Mouse (Mus musculus) forebrain, embryonic 15.5 days (tissue): Measurements from ENCODE around the gene Lrmda. TPM values are rescaled to one million over a fixed set of nuclear protein-coding genes. Genes with fewer than 3 reads are reported as not detected.

ENCODE experiments used
- ATAC-seq: fragments of 200-750 bp; cut with Nextera tagmentation; replicated peaks from 2 replicates; pipeline ENCODE4 v1.8.0; 2017; ENCODE audit warnings: mild to moderate bottlenecking, moderate TSS enrichment, moderate library complexity
- H3K27ac ChIP-seq: fragments of 300-500 bp; sonication (generic); replicated peaks from 2 replicates; pipeline ENCODE4 v1.5.1; 2015; ENCODE audit warnings: mild to moderate bottlenecking, inconsistent platforms
- H3K27me3 ChIP-seq: fragments of 300-500 bp; sonication (generic); 2 replicates; pipeline ENCODE4 v1.6.1; 2015; ENCODE audit warnings: inconsistent platforms
- H3K36me3 ChIP-seq: fragments of 300-500 bp; sonication (generic); 2 replicates; pipeline ENCODE4 v1.6.1; 2015; ENCODE audit warnings: mild to moderate bottlenecking, inconsistent platforms
- H3K4me1 ChIP-seq: fragments of 300-500 bp; sonication (generic); 2 replicates; pipeline ENCODE4 v1.6.1; 2015; ENCODE audit warnings: inconsistent platforms
- H3K4me2 ChIP-seq: fragments of 300-500 bp; sonication (generic); replicated peaks from 2 replicates; pipeline ENCODE4 v1.6.1; 2015; ENCODE audit warnings: mild to moderate bottlenecking, inconsistent platforms
- H3K4me3 ChIP-seq: fragments of 300-500 bp; sonication (generic); 2 replicates; pipeline ENCODE4 v1.5.1; 2015; ENCODE audit warnings: mild to moderate bottlenecking, inconsistent platforms
- H3K9ac ChIP-seq: fragments of 300-500 bp; sonication (generic); replicated peaks from 2 replicates; pipeline ENCODE4 v1.6.1; 2015; ENCODE audit warnings: mild to moderate bottlenecking, inconsistent platforms
- H3K9me3 ChIP-seq: fragments of 300-500 bp; sonication (generic); 2 replicates; pipeline ENCODE4 v1.6.1; 2016; ENCODE audit warnings: inconsistent platforms
- WGBS: fragments of 180-500 bp; shearing (Covaris S2); methylation state at CpG from one replicate; pipeline ENCODE4 v1.1.7; 2015; ENCODE audit warnings: mixed read lengths; 5-methylcytosine and 5-hydroxymethylcytosine counted together
- polyA plus RNA-seq: library from polyadenylated mRNA; unstranded; fragments of >200 nt; fragmentation: Nextera tagmentation; extraction: Ambion mirVana; gene quantifications from 2 replicates; pipeline ENCODE4 v1.2.1, GENCODE M21; 2015

The Lrmda gene
- polyA plus RNA-seq, 1 experiment from 2014 or later: 0.15 TPM

- Histone ChIP-seq H3K4me1 (peaks cover 74% of the 10 kb centered on the region), H3K4me2 (peak overlapping the region; percentile 87), H3K36me3 (no peaks in the 10 kb centered on the region), H3K4me3 (peak overlapping the region; percentile 58), H3K27ac (peak overlapping the region; percentile 89), H3K27me3 (peaks cover 69% of the 10 kb centered on the region), H3K9me3 (no peaks in the 10 kb centered on the region), H3K9ac (peak overlapping the region; percentile 59)
- peak; percentile 15 for ATAC-seq
- under 1% methylated on average over 59 of the region's 61 CpGs for WGBS
These were observed 32.5 kb upstream of the Lrmda start for GRCm38 (mm10) chr14:21986733-21987659.

GRCm38 (mm10) chr14:21987660-21988576, 31.6 kb upstream of the Lrmda start:
- ATAC-seq: peak; percentile 76
- H3K36me3 ChIP-seq: no peaks in the 10 kb centered on the region
- H3K27ac ChIP-seq: peak overlapping the region; percentile 89
- H3K9me3 ChIP-seq: no peaks in the 10 kb centered on the region
- peak overlapping the region; percentile 58 for H3K4me3 ChIP-seq
- peak overlapping the region; percentile 59 for H3K9ac ChIP-seq
- peaks cover 65% of the 10 kb centered on the region for H3K4me1 ChIP-seq
- under 1% methylated on average over 73 of the region's 74 CpGs for WGBS
- peak overlapping the region; percentile 87 for H3K4me2 ChIP-seq
- H3K27me3 ChIP-seq: peaks cover 69% of the 10 kb centered on the region

- Histone ChIP-seq H3K9ac (0 out of 2 replicates have a peak overlapping the region, but pooled peaks have one; percentile 17), H3K4me1 (peaks cover 58% of the 10 kb centered on the region), H3K27ac (peak overlapping the region; percentile 89), H3K36me3 (no peaks in the 10 kb centered on the region), H3K27me3 (peaks cover 72% of the 10 kb centered on the region), H3K9me3 (no peaks in the 10 kb centered on the region), H3K4me2 (peak overlapping the region; percentile 87), H3K4me3 (peak overlapping the region; percentile 58)
- ATAC-seq: no peak
- under 1% methylated on average over 26 of the region's 26 CpGs for WGBS
These were observed 30.8 kb upstream of the Lrmda start for GRCm38 (mm10) chr14:21988577-21989290.

GRCm38 (mm10) chr14:21989291-21989913, 30.1 kb upstream of the Lrmda start, which contains the start of gene Zfp503:
TSS of gene Zfp503 (minus strand) at chr14:21989601.
- ATAC-seq: no peak
- Histone ChIP-seq H3K27ac (peak within 1 kb of the TSS; percentile 89), H3K4me3 (peak within 1 kb of the TSS; percentile 58)

GRCm38 (mm10) chr14:21990321-21991021, 29.0 kb upstream of the Lrmda start:
- WGBS: 3% methylated on average over 31 of the region's 31 CpGs
- peaks cover 65% of the 10 kb centered on the region for H3K4me1 ChIP-seq
- H3K27ac ChIP-seq: peak overlapping the region; percentile 89
- H3K36me3 ChIP-seq: no peaks in the 10 kb centered on the region
- peak overlapping the region; percentile 87 for H3K4me2 ChIP-seq
- peaks cover 71% of the 10 kb centered on the region for H3K27me3 ChIP-seq
- no peaks in the 10 kb centered on the region for H3K9me3 ChIP-seq
- H3K9ac ChIP-seq: peak overlapping the region; percentile 28; the same call in 1 of the 2 replicates
- no peak for ATAC-seq
- peak overlapping the region; percentile 58 for H3K4me3 ChIP-seq

More at GRCm38 (mm10) chr14:21989291-21989913, 30.1 kb upstream of the Lrmda start, which contains the start of gene Zfp503:
- no peaks in the 10 kb centered on the region for H3K36me3 ChIP-seq
- H3K4me2 ChIP-seq: peak within 1 kb of the TSS; percentile 87
- peaks cover 64% of the 10 kb centered on the region for H3K4me1 ChIP-seq
- peak within 1 kb of the TSS; percentile 28; the same call in 1 of the 2 replicates for H3K9ac ChIP-seq
- peaks cover 75% of the 10 kb centered on the region for H3K27me3 ChIP-seq
- under 1% methylated on average over 37 of the region's 37 CpGs for WGBS
- no peaks in the 10 kb centered on the region for H3K9me3 ChIP-seq

- H3K4me1 ChIP-seq: peaks cover 60% of the 10 kb centered on the region
- ATAC-seq: no peak
- H3K36me3 ChIP-seq: no peaks in the 10 kb centered on the region
- H3K9me3 ChIP-seq: no peaks in the 10 kb centered on the region
- peak overlapping the region; percentile 58 for H3K4me3 ChIP-seq
- peak overlapping the region; percentile 87 for H3K4me2 ChIP-seq
- H3K9ac ChIP-seq: no peak overlapping the region
- H3K27ac ChIP-seq: 0 out of 2 replicates have a peak overlapping the region, but pooled peaks have one; percentile 24
- H3K27me3 ChIP-seq: peaks cover 73% of the 10 kb centered on the region
- WGBS: 3% methylated on average over 26 of the region's 26 CpGs
These were observed 28.2 kb upstream of the Lrmda start for GRCm38 (mm10) chr14:21991251-21991780.

- 0 out of 2 replicates have a peak overlapping the region, but pooled peaks have one; percentile 2 for H3K4me2 ChIP-seq
- peaks cover 55% of the 10 kb centered on the region for H3K4me1 ChIP-seq
- H3K27ac ChIP-seq: no peak overlapping the region
- peaks cover 75% of the 10 kb centered on the region for H3K27me3 ChIP-seq
- no peaks in the 10 kb centered on the region for H3K36me3 ChIP-seq
- H3K9ac ChIP-seq: no peak overlapping the region
- 20% methylated on average over 5 of the region's 5 CpGs for WGBS
- H3K4me3 ChIP-seq: 0 out of 2 replicates have a peak overlapping the region, but pooled peaks have one; percentile 58
- no peak for ATAC-seq
- no peaks in the 10 kb centered on the region for H3K9me3 ChIP-seq
These were observed 27.7 kb upstream of the Lrmda start for GRCm38 (mm10) chr14:21991856-21992255.

- Histone ChIP-seq H3K4me1 (peaks cover 49% of the 10 kb centered on the region), H3K27ac (no peak overlapping the region), H3K9me3 (no peaks in the 10 kb centered on the region), H3K36me3 (no peaks in the 10 kb centered on the region), H3K9ac (no peak overlapping the region), H3K4me3 (no peak overlapping the region), H3K4me2 (peak overlapping the region; percentile 2; the same call in 1 of the 2 replicates), H3K27me3 (peaks cover 74% of the 10 kb centered on the region)
- ATAC-seq: no peak
- WGBS: 41% methylated on average over 4 of the region's 4 CpGs
These were observed 27.1 kb upstream of the Lrmda start for GRCm38 (mm10) chr14:21992321-21992885.

- Histone ChIP-seq H3K27me3 (peaks cover 78% of the 10 kb centered on the region), H3K9ac (no peak overlapping the region), H3K27ac (no peak overlapping the region), H3K4me1 (peaks cover 44% of the 10 kb centered on the region), H3K4me2 (peak overlapping the region; percentile 61; the same call in 1 of the 2 replicates), H3K4me3 (no peak overlapping the region), H3K9me3 (no peaks in the 10 kb centered on the region), H3K36me3 (no peaks in the 10 kb centered on the region)
- no peak for ATAC-seq
- WGBS: 28% methylated on average over 14 of the region's 14 CpGs
These were observed 26.1 kb upstream of the Lrmda start for GRCm38 (mm10) chr14:21993251-21994060.
